Mouse (Mus musculus) megakaryocyte, embryonic 14.5 days (primary cell): ENCODE data around the gene Slc6a12.

Source experiments
- FLI1 ChIP-seq: IDR thresholded peaks from 2 replicates; pipeline ENCODE4 v1.6.1; 2012; ENCODE audit warnings: low read length, inconsistent platforms, mixed read lengths
- GATA1 ChIP-seq: IDR thresholded peaks from 3 replicates; pipeline ENCODE4 v1.6.1; 2012; ENCODE audit warnings: mixed read lengths, low read length, inconsistent platforms, borderline replicate concordance

- TF ChIP-seq GATA1, result no peak
- no peak for TF ChIP-seq FLI1
Measured at GRCm38 (mm10) chr6:121412558-121413297, 69.9 kb downstream of the Slc6a12 start.
